Mouse (Mus musculus) heart, postnatal 0 days (tissue): Measurements from ENCODE around the gene Amy2a1. TPM values are rescaled to one million over a fixed set of nuclear protein-coding genes. Genes with fewer than 3 reads are reported as not detected.
"Not testable (repeated sequence)": the region's sequence is repeated elsewhere in the genome, so short reads cannot be mapped to it uniquely, and the experiment has no call there.

Experiments used
- ATAC-seq: fragments of 200-750 bp; cut with Nextera tagmentation; 2 replicates; pipeline ENCODE4 v1.8.0; 2017; ENCODE audit warnings: low read depth, moderate number of reproducible peaks, moderate library complexity; ENCODE audit not compliant: insufficient read depth
- DNase-seq: peaks from one replicate; pipeline ENCODE4 v3.0.0-alpha.2; 2016; ENCODE audit warnings: low spot score
- H3K27ac ChIP-seq: fragments of 300-500 bp; sonication (generic); 2 replicates; pipeline ENCODE4 v1.5.1; 2014; ENCODE audit warnings: low read depth, mild to moderate bottlenecking
- H3K27me3 ChIP-seq: fragments of 300-500 bp; sonication (generic); 2 replicates; pipeline ENCODE4 v1.6.1; 2014; ENCODE audit warnings: low read length, mixed read lengths; ENCODE audit not compliant: control insufficient read depth, insufficient read depth
- H3K36me3 ChIP-seq: fragments of 300-500 bp; sonication (generic); replicated peaks from 2 replicates; pipeline ENCODE4 v1.6.1; 2014; ENCODE audit warnings: low read length, mixed read lengths; ENCODE audit not compliant: control insufficient read depth, insufficient read depth
- H3K4me1 ChIP-seq: fragments of 300-500 bp; sonication (generic); 2 replicates; pipeline ENCODE4 v1.6.1; 2014; ENCODE audit warnings: antibody characterized with exemption; ENCODE audit not compliant: control insufficient read depth, insufficient read depth
- H3K4me2 ChIP-seq: fragments of 300-500 bp; sonication (generic); 2 replicates; pipeline ENCODE4 v1.6.1; 2014; ENCODE audit warnings: low read depth, mild to moderate bottlenecking, low read length, moderate library complexity
- H3K4me3 ChIP-seq: fragments of 300-500 bp; sonication (generic); 2 replicates; pipeline ENCODE4 v1.5.1; 2014; ENCODE audit warnings: low read depth, low read length
- H3K9ac ChIP-seq: fragments of 300-500 bp; sonication (generic); replicated peaks from 2 replicates; pipeline ENCODE4 v1.6.1; 2014; ENCODE audit warnings: low read depth, low read length, mixed read lengths
- H3K9me3 ChIP-seq: fragments of 300-500 bp; sonication (generic); replicated peaks from 2 replicates; pipeline ENCODE4 v1.6.1; 2016; ENCODE audit warnings: low read length; ENCODE audit not compliant: control insufficient read depth
- CTCF ChIP-seq: IDR thresholded peaks from 2 replicates; pipeline ENCODE4 v1.5.1; 2016; ENCODE audit warnings: antibody characterized with exemption, control low read depth, low read depth
- EP300 ChIP-seq: IDR thresholded peaks from 2 replicates; pipeline ENCODE4 v1.6.1; 2016; ENCODE audit warnings: antibody characterized with exemption, low read depth
- WGBS: fragments of 180-500 bp; shearing (Covaris S2); extraction: QIAGEN DNeasy Blood & Tissue Kit; methylation state at CpG from one replicate; pipeline ENCODE4 v1.1.7; 2014; 5-methylcytosine and 5-hydroxymethylcytosine counted together
- polyA plus RNA-seq: library from polyadenylated mRNA; unstranded; fragments of >200 nt; fragmentation: Nextera tagmentation; extraction: Ambion mirVana; gene quantifications from 2 replicates; pipeline ENCODE4 v1.2.1, GENCODE M21; 2015
- total RNA-seq: library from RNA; depleted of rRNA; stranded (reverse); fragments of >200 nt; gene quantifications from 2 replicates; pipeline ENCODE4 v1.2.3, GENCODE M21; 2014; ENCODE audit warnings: low replicate concordance; rRNA removed

Gene Amy2a1
- not detected in 2 replicates for total RNA-seq
- not detected in 2 replicates for polyA plus RNA-seq

DNA sequence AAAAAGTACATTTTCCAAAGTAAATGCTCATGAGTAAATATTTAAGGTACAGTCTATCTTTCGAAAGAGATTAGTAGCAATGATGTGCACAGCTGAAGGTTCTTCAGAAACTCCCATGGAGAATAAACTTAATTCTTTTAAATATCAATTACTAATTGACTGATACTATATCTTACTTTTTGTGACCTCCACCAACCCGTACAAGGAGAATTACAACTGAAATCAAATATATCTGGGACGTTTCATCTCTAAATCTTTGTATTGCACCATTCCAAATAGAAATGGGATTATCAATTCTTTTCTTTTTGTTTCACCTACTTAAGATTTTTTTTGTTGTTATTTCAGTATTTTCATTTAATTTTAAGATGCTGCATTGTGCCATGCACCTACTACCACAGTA lies at the start of gene Amy2a1:
Gene Amy2a1, minus strand, starts transcription at position 101 of the 400 bp plus-strand sequence.
- WGBS: 83% methylated on average over 2 of the region's 3 CpGs
- H3K9me3 ChIP-seq: not testable (repeated sequence)

GRCm38 (mm10) chr3:113574578-113574977 lies 42.4 kb upstream of the Amy2a1 start:
- no peak for DNase-seq
- ATAC-seq: no peak
- no peak overlapping the region for H3K4me2 ChIP-seq

More for the DNA sequence above, at the start of gene Amy2a1:
- H3K4me3 ChIP-seq, H3K27me3 ChIP-seq, H3K4me1 ChIP-seq, DNase-seq, H3K36me3 ChIP-seq, H3K9ac ChIP-seq, H3K4me2 ChIP-seq, H3K27ac ChIP-seq, ATAC-seq: not testable (repeated sequence)

GRCm38 (mm10) chr3:113574138-113574537 lies 41.9 kb upstream of the Amy2a1 start:
- Histone ChIP-seq H3K4me3 (no peak overlapping the region), H3K27ac (no peak overlapping the region), H3K27me3 (no peaks in the 10 kb centered on the region), H3K4me1 (no peaks in the 10 kb centered on the region), H3K9ac (no peak overlapping the region), H3K4me2 (no peak overlapping the region), H3K9me3 (no peaks in the 10 kb centered on the region), H3K36me3 (no peaks in the 10 kb centered on the region)
- ATAC-seq (no peak), DNase-seq (no peak)
- 62% methylated on average over 2 of the region's 2 CpGs for WGBS
- TF ChIP-seq CTCF (no peak), EP300 (no peak)

More at GRCm38 (mm10) chr3:113574578-113574977, 42.4 kb upstream of the Amy2a1 start:
- Histone ChIP-seq H3K4me1 (no peaks in the 10 kb centered on the region), H3K27ac (no peak overlapping the region), H3K9ac (no peak overlapping the region), H3K4me3 (no peak overlapping the region), H3K9me3 (no peaks in the 10 kb centered on the region), H3K27me3 (no peaks in the 10 kb centered on the region), H3K36me3 (no peaks in the 10 kb centered on the region)
- 71% methylated on average over 4 of the region's 4 CpGs for WGBS
- TF ChIP-seq CTCF: no peak
- no peak for TF ChIP-seq EP300

GRCm38 (mm10) chr3:113572158-113572557 lies 39.9 kb upstream of the Amy2a1 start:
- TF ChIP-seq EP300: no peak
- WGBS: 80% methylated on average over 3 of the region's 3 CpGs
- H3K9ac ChIP-seq: no peak overlapping the region
- DNase-seq (no peak), ATAC-seq (no peak)
- no peak overlapping the region for H3K4me2 ChIP-seq
- no peaks in the 10 kb centered on the region for H3K4me1 ChIP-seq
- H3K27ac ChIP-seq: no peak overlapping the region
- H3K36me3 ChIP-seq: no peaks in the 10 kb centered on the region
- H3K9me3 ChIP-seq: no peaks in the 10 kb centered on the region
- H3K27me3 ChIP-seq: no peaks in the 10 kb centered on the region
- H3K4me3 ChIP-seq: no peak overlapping the region

- no peak overlapping the region for H3K4me3 ChIP-seq
- H3K27ac ChIP-seq: no peak overlapping the region
- no peak for ATAC-seq
- no peaks in the 10 kb centered on the region for H3K9me3 ChIP-seq
- DNase-seq: no peak
- no peak for TF ChIP-seq EP300
- no peak for TF ChIP-seq CTCF
- no peaks in the 10 kb centered on the region for H3K4me1 ChIP-seq
- no peaks in the 10 kb centered on the region for H3K36me3 ChIP-seq
- no peak overlapping the region for H3K4me2 ChIP-seq
- no peak overlapping the region for H3K9ac ChIP-seq
- no peaks in the 10 kb centered on the region for H3K27me3 ChIP-seq
Measured at GRCm38 (mm10) chr3:113539692-113540091, 7.5 kb upstream of the Amy2a1 start.

Other genes starting within 250 kb of the Amy2a1 start
- not detected in 2 replicates for gene Amy2a4, start 241.0 kb downstream of the Amy2a1 start, total RNA-seq
- gene Amy2a4, start 241.0 kb downstream of the Amy2a1 start, polyA plus RNA-seq: not detected in 2 replicates
- not detected in 2 replicates for gene Amy2a3, start 208.4 kb downstream of the Amy2a1 start, total RNA-seq
- not detected in 2 replicates for gene Amy2a3, start 208.4 kb downstream of the Amy2a1 start, polyA plus RNA-seq
- not detected in 2 replicates for gene Amy2a2, start 175.8 kb downstream of the Amy2a1 start, total RNA-seq
- gene Amy2a2, start 175.8 kb downstream of the Amy2a1 start, polyA plus RNA-seq: not detected in 2 replicates
- 0.38 and 0.43 TPM in 2 replicates for gene Amy1, start 74.3 kb upstream of the Amy2a1 start, total RNA-seq
- 2.3 and 2.9 TPM in 2 replicates for gene Amy1, start 74.3 kb upstream of the Amy2a1 start, polyA plus RNA-seq
- gene Rnpc3, start 97.7 kb upstream of the Amy2a1 start, total RNA-seq: 8.9 and 15.9 TPM in 2 replicates
- gene Rnpc3, start 97.7 kb upstream of the Amy2a1 start, polyA plus RNA-seq: 19.7 and 22.3 TPM in 2 replicates